Mouse (Mus musculus) neural tube, embryonic 15.5 days (tissue): ENCODE measurements at regions not wholly inside any gene's neighbourhood (a gene's known extent, or its start where the extent isn't known, plus 50 kb on each side); places are given as distances from the start of the nearest gene placed in this dataset.
A peak's percentile ranks its signal among the peaks of the same experiment; 100 is the strongest.

Source experiments
- ATAC-seq: fragments of 200-750 bp; cut with Nextera tagmentation; 2 replicates; pipeline ENCODE4 v1.8.0; 2017; ENCODE audit warnings: mild to moderate bottlenecking, moderate TSS enrichment, moderate library complexity; ENCODE audit not compliant: low FRiP score
- H3K27ac ChIP-seq: fragments of 300-500 bp; sonication (generic); replicated peaks from 2 replicates; pipeline ENCODE4 v1.5.1; 2015; ENCODE audit warnings: mild to moderate bottlenecking, inconsistent platforms
- H3K27me3 ChIP-seq: fragments of 300-500 bp; sonication (generic); replicated peaks from 2 replicates; pipeline ENCODE4 v1.6.1; 2015; ENCODE audit warnings: inconsistent platforms
- H3K36me3 ChIP-seq: fragments of 300-500 bp; sonication (generic); 2 replicates; pipeline ENCODE4 v1.6.1; 2015; ENCODE audit warnings: inconsistent platforms
- H3K4me1 ChIP-seq: fragments of 300-500 bp; sonication (generic); 2 replicates; pipeline ENCODE4 v1.6.1; 2015; ENCODE audit warnings: inconsistent platforms
- H3K4me2 ChIP-seq: fragments of 300-500 bp; sonication (generic); 2 replicates; pipeline ENCODE4 v1.6.1; 2015; ENCODE audit warnings: inconsistent platforms, mild to moderate bottlenecking, moderate library complexity
- H3K4me3 ChIP-seq: fragments of 300-500 bp; sonication (generic); replicated peaks from 2 replicates; pipeline ENCODE4 v1.5.1; 2015; ENCODE audit warnings: mild to moderate bottlenecking, inconsistent platforms
- H3K9ac ChIP-seq: fragments of 300-500 bp; sonication (generic); replicated peaks from 2 replicates; pipeline ENCODE4 v1.6.1; 2015; ENCODE audit warnings: mild to moderate bottlenecking, inconsistent platforms
- H3K9me3 ChIP-seq: fragments of 300-500 bp; sonication (generic); replicated peaks from 2 replicates; pipeline ENCODE4 v1.6.1; 2016; ENCODE audit warnings: inconsistent platforms
- WGBS: fragments of 180-500 bp; shearing (Covaris S2); methylation state at CpG from one replicate; pipeline ENCODE4 v1.1.7; 2015; ENCODE audit warnings: mixed read lengths; 5-methylcytosine and 5-hydroxymethylcytosine counted together

DNA sequence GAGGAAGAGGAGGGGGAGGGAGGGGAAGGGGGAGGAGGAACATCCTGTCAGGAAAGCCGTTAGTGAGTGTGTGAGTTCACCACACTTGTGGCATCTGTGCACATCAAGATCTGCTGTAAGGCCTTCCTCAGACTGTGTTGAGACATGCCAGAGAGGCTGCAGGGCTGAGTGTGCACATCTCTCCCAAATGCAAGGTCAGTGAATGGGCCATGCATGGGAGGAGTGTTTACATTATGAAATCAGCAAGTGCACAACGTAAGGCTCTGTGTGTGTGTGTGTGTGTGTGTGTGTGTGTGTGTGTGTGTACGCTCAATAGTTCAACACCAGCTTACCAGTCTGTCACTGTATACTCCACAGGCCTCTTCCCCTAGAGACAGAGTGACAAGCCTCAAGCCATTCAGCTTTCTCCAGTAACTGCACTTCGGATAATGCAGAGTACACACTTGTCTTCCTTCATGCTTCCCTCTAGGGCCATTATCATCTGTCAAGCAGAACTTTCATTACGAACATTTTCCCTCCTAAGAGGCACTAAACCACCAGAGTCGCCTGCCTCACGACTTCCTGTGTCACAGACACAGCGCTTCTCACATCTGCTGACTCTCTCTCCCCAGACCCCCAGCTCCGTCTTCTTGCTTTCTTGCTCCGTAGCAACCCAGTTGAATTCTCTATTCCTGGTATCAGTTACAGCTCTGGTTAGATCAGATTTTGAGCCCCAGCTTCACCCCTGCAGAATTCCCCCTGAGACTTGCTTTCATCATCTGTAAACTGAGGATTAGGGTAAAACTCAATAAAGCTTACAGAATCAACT is 368.4 kb downstream of the Cd83 start:
- ATAC-seq: peak; percentile 77
- Histone ChIP-seq H3K27me3 (no peaks in the 10 kb centered on the region), H3K36me3 (no peaks in the 10 kb centered on the region), H3K9me3 (no peaks in the 10 kb centered on the region), H3K9ac (no peak overlapping the region), H3K4me1 (peaks cover 12% of the 10 kb centered on the region; the same call in 1 of the 2 replicates), H3K27ac (peak overlapping the region; percentile 51), H3K4me3 (no peak overlapping the region), H3K4me2 (no peak overlapping the region)
- 34% methylated on average over 10 of the region's 10 CpGs for whole genome bisulfite sequencing

- H3K4me3 ChIP-seq: no peak overlapping the region
- no peaks in the 10 kb centered on the region for H3K36me3 ChIP-seq
- peak overlapping the region; percentile 51 for H3K27ac ChIP-seq
- no peaks in the 10 kb centered on the region for H3K27me3 ChIP-seq
- no peaks in the 10 kb centered on the region for H3K9me3 ChIP-seq
- WGBS: 92% methylated on average over 5 of the region's 5 CpGs
- H3K4me2 ChIP-seq: no peak overlapping the region
- no peak for ATAC-seq
- peaks cover 12% of the 10 kb centered on the region; the same call in 1 of the 2 replicates for H3K4me1 ChIP-seq
- no peak overlapping the region for H3K9ac ChIP-seq
These were observed 369.2 kb downstream of the Cd83 start for GRCm38 (mm10) chr13:44153784-44154183.

GRCm38 (mm10) chr13:44155956-44156355 is 371.4 kb downstream of the Cd83 start:
- Histone ChIP-seq H3K4me1 (peaks cover 12% of the 10 kb centered on the region; the same call in 1 of the 2 replicates), H3K9ac (no peak overlapping the region), H3K27me3 (no peaks in the 10 kb centered on the region), H3K9me3 (no peaks in the 10 kb centered on the region), H3K4me2 (no peak overlapping the region), H3K27ac (no peak overlapping the region), H3K4me3 (no peak overlapping the region), H3K36me3 (no peaks in the 10 kb centered on the region)
- 89% methylated on average over 4 of the region's 4 CpGs for WGBS
- ATAC-seq: no peak

- 83% methylated on average over 3 of the region's 3 CpGs for WGBS
- Histone ChIP-seq H3K36me3 (no peaks in the 10 kb centered on the region), H3K4me2 (no peak overlapping the region), H3K27me3 (no peaks in the 10 kb centered on the region), H3K4me3 (no peak overlapping the region), H3K4me1 (peaks cover 12% of the 10 kb centered on the region; the same call in 1 of the 2 replicates), H3K27ac (no peak overlapping the region), H3K9ac (no peak overlapping the region), H3K9me3 (no peaks in the 10 kb centered on the region)
- ATAC-seq: no peak
These were observed 372.0 kb downstream of the Cd83 start for GRCm38 (mm10) chr13:44156546-44156945.

DNA sequence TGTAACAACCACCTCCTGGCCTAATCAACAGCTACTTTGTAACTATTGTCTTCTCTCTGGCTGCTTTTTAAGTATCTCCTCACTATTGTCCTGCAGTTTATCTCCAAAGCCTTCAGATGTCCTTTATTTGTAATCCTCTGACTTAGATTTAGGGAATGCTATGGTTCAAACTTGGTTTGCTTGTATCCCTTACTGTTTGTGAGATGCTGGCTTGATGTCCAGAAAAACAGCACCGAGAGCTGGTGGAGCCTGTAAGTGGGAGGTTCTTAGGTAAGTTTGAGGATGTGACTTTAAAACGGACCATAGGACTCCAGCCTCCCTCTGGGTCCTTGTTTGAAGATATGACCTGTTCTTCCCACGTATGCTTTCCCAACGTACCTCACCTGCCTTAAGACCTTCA is 372.7 kb downstream of the Cd83 start:
- H3K9ac ChIP-seq: no peak overlapping the region
- H3K4me1 ChIP-seq: peaks cover 12% of the 10 kb centered on the region; the same call in 1 of the 2 replicates
- no peak for ATAC-seq
- no peak overlapping the region for H3K4me3 ChIP-seq
- 85% methylated on average over 4 of the region's 4 CpGs for WGBS
- no peaks in the 10 kb centered on the region for H3K36me3 ChIP-seq
- no peak overlapping the region for H3K4me2 ChIP-seq
- H3K9me3 ChIP-seq: no peaks in the 10 kb centered on the region
- H3K27ac ChIP-seq: no peak overlapping the region
- no peaks in the 10 kb centered on the region for H3K27me3 ChIP-seq

DNA sequence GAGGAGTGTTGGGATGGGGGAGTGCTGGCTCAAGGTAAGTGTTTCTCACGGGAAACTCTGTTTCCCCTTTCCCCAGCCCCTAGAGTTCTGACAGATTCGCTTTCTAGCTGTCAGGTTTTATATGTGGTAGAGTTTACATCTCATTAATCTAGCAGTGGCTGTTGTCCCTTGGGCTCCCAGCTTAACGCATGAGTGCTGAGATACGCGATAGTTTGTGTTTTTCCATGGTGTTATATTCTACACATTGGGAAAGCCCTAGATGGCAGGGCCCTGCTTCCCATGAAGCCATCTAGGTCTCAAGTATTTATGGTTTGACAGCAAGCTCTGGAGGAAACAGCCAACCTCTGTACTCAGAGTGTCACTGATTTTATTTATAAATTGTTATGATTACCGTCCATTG is 373.8 kb downstream of the Cd83 start:
- 47% methylated on average over 6 of the region's 6 CpGs for WGBS
- no peak for ATAC-seq
- Histone ChIP-seq H3K27ac (no peak overlapping the region), H3K4me2 (no peak overlapping the region), H3K4me1 (peaks cover 4% of the 10 kb centered on the region; the same call in 1 of the 2 replicates), H3K4me3 (no peak overlapping the region), H3K9ac (no peak overlapping the region), H3K36me3 (no peaks in the 10 kb centered on the region), H3K27me3 (no peaks in the 10 kb centered on the region), H3K9me3 (no peaks in the 10 kb centered on the region)

DNA sequence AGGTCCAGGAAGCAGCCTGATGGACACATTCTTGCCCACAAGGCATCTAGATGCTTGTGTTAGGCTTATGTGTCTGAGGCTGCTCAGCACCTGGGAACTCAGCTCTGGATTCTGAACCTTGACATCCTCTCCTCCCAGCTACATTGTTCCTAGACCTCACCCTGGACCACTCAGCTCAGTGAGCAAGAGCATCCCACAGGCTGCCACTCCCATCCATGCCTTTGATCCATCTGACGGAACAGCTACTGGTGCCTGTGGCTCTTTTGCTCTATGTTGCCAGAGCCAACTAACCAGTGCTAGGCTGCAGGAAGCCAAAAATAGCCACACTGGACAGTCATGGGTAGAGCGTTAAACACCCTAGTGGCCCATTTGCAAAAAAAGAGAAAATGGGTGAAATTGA is 374.8 kb downstream of the Cd83 start:
- Histone ChIP-seq H3K4me1 (no peaks in the 10 kb centered on the region), H3K36me3 (no peaks in the 10 kb centered on the region), H3K9me3 (no peaks in the 10 kb centered on the region), H3K27ac (no peak overlapping the region), H3K27me3 (no peaks in the 10 kb centered on the region), H3K4me3 (no peak overlapping the region), H3K4me2 (no peak overlapping the region), H3K9ac (no peak overlapping the region)
- 94% methylated on average over 2 of the region's 2 CpGs for WGBS
- ATAC-seq: no peak

- H3K27ac ChIP-seq: no peak overlapping the region
- no peak overlapping the region for H3K4me2 ChIP-seq
- no peaks in the 10 kb centered on the region for H3K9me3 ChIP-seq
- H3K9ac ChIP-seq: no peak overlapping the region
- H3K27me3 ChIP-seq: no peaks in the 10 kb centered on the region
- H3K4me1 ChIP-seq: no peaks in the 10 kb centered on the region
- no peaks in the 10 kb centered on the region for H3K36me3 ChIP-seq
- no peak for ATAC-seq
- H3K4me3 ChIP-seq: no peak overlapping the region
These were observed 380.2 kb downstream of the Cd83 start for GRCm38 (mm10) chr13:44164746-44165145.

GRCm38 (mm10) chr13:44167186-44167585 is 382.6 kb downstream of the Cd83 start:
- Histone ChIP-seq H3K9me3 (no peaks in the 10 kb centered on the region), H3K4me1 (no peaks in the 10 kb centered on the region), H3K4me3 (no peak overlapping the region), H3K36me3 (no peaks in the 10 kb centered on the region), H3K27ac (no peak overlapping the region), H3K27me3 (no peaks in the 10 kb centered on the region), H3K4me2 (no peak overlapping the region), H3K9ac (no peak overlapping the region)
- WGBS: 74% methylated on average over 9 of the region's 9 CpGs
- no peak for ATAC-seq

- Histone ChIP-seq H3K9ac (no peak overlapping the region), H3K27ac (no peak overlapping the region), H3K9me3 (no peaks in the 10 kb centered on the region), H3K4me3 (no peak overlapping the region), H3K4me2 (no peak overlapping the region), H3K4me1 (no peaks in the 10 kb centered on the region), H3K27me3 (no peaks in the 10 kb centered on the region), H3K36me3 (no peaks in the 10 kb centered on the region)
- WGBS: 72% methylated on average over 5 of the region's 5 CpGs
- ATAC-seq: no peak
These were observed 383.6 kb downstream of the Cd83 start for GRCm38 (mm10) chr13:44168186-44168585.

GRCm38 (mm10) chr13:44171639-44172038 is 387.1 kb downstream of the Cd83 start:
- Histone ChIP-seq H3K4me2 (no peak overlapping the region), H3K27ac (no peak overlapping the region), H3K4me1 (no peaks in the 10 kb centered on the region), H3K9ac (no peak overlapping the region), H3K4me3 (no peak overlapping the region), H3K36me3 (no peaks in the 10 kb centered on the region), H3K27me3 (no peaks in the 10 kb centered on the region), H3K9me3 (no peaks in the 10 kb centered on the region)
- WGBS: 87% methylated on average over 6 of the region's 6 CpGs
- no peak for ATAC-seq

GRCm38 (mm10) chr13:44172701-44173100 is 388.1 kb downstream of the Cd83 start:
- no peaks in the 10 kb centered on the region for H3K9me3 ChIP-seq
- no peak overlapping the region for H3K27ac ChIP-seq
- H3K9ac ChIP-seq: no peak overlapping the region
- ATAC-seq: no peak
- no peak overlapping the region for H3K4me3 ChIP-seq
- WGBS: 91% methylated on average over 5 of the region's 5 CpGs
- H3K36me3 ChIP-seq: no peaks in the 10 kb centered on the region
- no peaks in the 10 kb centered on the region for H3K4me1 ChIP-seq
- H3K27me3 ChIP-seq: no peaks in the 10 kb centered on the region
- H3K4me2 ChIP-seq: no peak overlapping the region
